In the genomic region with DNA sequence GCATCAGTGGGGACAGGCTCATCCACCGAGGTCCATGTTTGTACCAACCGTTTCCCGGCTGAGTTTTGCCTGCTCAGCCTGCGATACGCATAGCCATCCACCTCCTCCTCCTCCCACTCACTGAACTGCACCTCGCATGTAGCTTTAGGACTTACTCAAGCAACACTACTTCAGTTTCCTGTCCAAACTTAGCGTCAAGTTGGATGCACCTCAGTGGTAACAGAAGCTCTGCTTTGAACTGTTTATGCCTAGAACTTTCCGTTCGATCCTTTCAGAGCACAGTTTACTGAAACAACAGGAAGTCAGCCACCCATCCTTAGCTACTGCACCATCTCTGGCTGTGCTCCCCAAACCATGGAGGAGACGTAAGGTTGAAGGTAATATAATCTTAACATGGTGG, we compare ENCODE assay signal across 27 mouse cellular contexts. TPM values are rescaled to one million over a fixed set of nuclear protein-coding genes. Genes with fewer than 3 reads are reported as not detected.
DNase-seq lines count a peak whose midpoint lies in the region; ATAC-seq and TF ChIP-seq lines count a peak whose summit lies in the region.
"Had no signal": no experiment of that assay in that cellular context is flagged by ENCODE, and none has a peak within 500 bp of the region (broad histone marks: within the 10 kb centered on the region; RNA-seq: fewer than 3 reads in every experiment).

No protein-coding gene starts in this region.

- no peaks in the 10 kb centered on the region for H3K4me1 ChIP-seq in kidney, postnatal 0 days (replicated peaks; ENCODE audit: insufficient read depth, low read length)
- no peaks in the 10 kb centered on the region for H3K4me1 ChIP-seq in midbrain, embryonic 10.5 days
- H3K4me1 ChIP-seq: forebrain, embryonic 13.5 days; hindbrain, embryonic 15.5 days; midbrain, embryonic 12.5 days had no signal

- ATAC-seq in kidney, postnatal 0 days (replicated peaks; ENCODE audit: low FRiP score, low read depth) = no peak
- peak; percentile 66 for ATAC-seq in neutrophil, adult 5-6 weeks (ENCODE audit: extremely low read depth, insufficient number of reproducible peaks, low FRiP score, poor library complexity, severe bottlenecking)
- ATAC-seq: forebrain, embryonic 13.5 days; intestine, embryonic 16.5 days; liver, embryonic 12.5 days had no signal

- TF ChIP-seq CTCF in kidney, postnatal 0 days (IDR thresholded peaks at IDR 0.05; ENCODE audit: low read depth) = no peak

- peak; percentile 35 for DNase-seq in kidney, postnatal 0 days (ENCODE audit: low spot score)
- no peak for DNase-seq in kidney, adult 8-10 months
- peak; percentile 22 for DNase-seq in thymus, postnatal 14 days
- no peak for DNase-seq in thymus, postnatal 36 days
- DNase-seq in T-cell, adult 2 months (ENCODE audit: low spot score) = peak; percentile 51
- no peak for DNase-seq in adrenal gland, adult 2 months
- DNase-seq in midbrain, embryonic 10.5 days (ENCODE audit: low spot score) = no peak
- DNase-seq: adrenal gland, postnatal 36 days; cerebellum, adult 9-10 months; kidney, postnatal 36 days; lung, adult 2 months; right cerebral cortex, postnatal 4 days had no signal

- no peaks in the 10 kb centered on the region for H3K27me3 ChIP-seq in kidney, postnatal 0 days (ENCODE audit: insufficient read depth, low read length)
- no peaks in the 10 kb centered on the region for H3K27me3 ChIP-seq in midbrain, embryonic 10.5 days (ENCODE audit: low read depth, poor library complexity, severe bottlenecking)
- H3K27me3 ChIP-seq: forebrain, embryonic 13.5 days; hindbrain, embryonic 15.5 days; limb, embryonic 13.5 days; liver, embryonic 12.5 days; midbrain, embryonic 12.5 days had no signal

- H3K9me3 ChIP-seq in kidney, postnatal 0 days (replicated peaks; ENCODE audit: low read length) = no peaks in the 10 kb centered on the region
- no peaks in the 10 kb centered on the region for H3K9me3 ChIP-seq in midbrain, embryonic 10.5 days (replicated peaks)
- H3K9me3 ChIP-seq: forebrain, embryonic 13.5 days; heart, embryonic 10.5 days; hindbrain, embryonic 15.5 days; limb, embryonic 13.5 days; liver, embryonic 12.5 days; midbrain, embryonic 12.5 days had no signal

- H3K9ac ChIP-seq in kidney, postnatal 0 days (ENCODE audit: low read depth, low read length) = no peak overlapping the region
- H3K9ac ChIP-seq: forebrain, embryonic 13.5 days; hindbrain, embryonic 15.5 days; limb, embryonic 13.5 days; liver, embryonic 12.5 days; midbrain, embryonic 12.5 days had no signal

- no peak overlapping the region for H3K27ac ChIP-seq in kidney, postnatal 0 days
- H3K27ac ChIP-seq in midbrain, embryonic 10.5 days (replicated peaks) = no peak overlapping the region
- H3K27ac ChIP-seq: forebrain, embryonic 13.5 days; heart, embryonic 10.5 days; hindbrain, embryonic 15.5 days; limb, embryonic 13.5 days; liver, embryonic 12.5 days; macrophage; midbrain, embryonic 12.5 days had no signal

- H3K36me3 ChIP-seq in kidney, postnatal 0 days (ENCODE audit: insufficient read depth, low read length) = no peaks in the 10 kb centered on the region
- H3K36me3 ChIP-seq in midbrain, embryonic 10.5 days = no peaks in the 10 kb centered on the region
- H3K36me3 ChIP-seq: heart, embryonic 10.5 days; hindbrain, embryonic 15.5 days; limb, embryonic 13.5 days; liver, embryonic 12.5 days; midbrain, embryonic 12.5 days had no signal

- WGBS in kidney, postnatal 0 days = 38% methylated on average over 10 of the region's 10 CpGs
- 91% methylated on average over 10 of the region's 10 CpGs for WGBS in midbrain, embryonic 10.5 days

- H3K4me3 ChIP-seq in kidney, postnatal 0 days (replicated peaks; ENCODE audit: low read depth, low read length) = no peak overlapping the region
- H3K4me3 ChIP-seq in midbrain, embryonic 10.5 days = no peak overlapping the region
- H3K4me3 ChIP-seq: forebrain, embryonic 13.5 days; heart, embryonic 10.5 days; hindbrain, embryonic 15.5 days; limb, embryonic 13.5 days; liver, embryonic 12.5 days; midbrain, embryonic 12.5 days had no signal

- no peak overlapping the region for H3K4me2 ChIP-seq in kidney, postnatal 0 days (ENCODE audit: low read length)
- H3K4me2 ChIP-seq: forebrain, embryonic 13.5 days; hindbrain, embryonic 15.5 days; limb, embryonic 13.5 days; liver, embryonic 12.5 days; midbrain, embryonic 12.5 days had no signal

RNA-seq across cellular contexts. Expression of a gene that starts 26.5 kb away (rescaled TPM):
- 0.46 and 0.61 TPM in 2 replicates for polyA plus RNA-seq in kidney, postnatal 0 days (2015; fragmentation: Nextera tagmentation; extraction: Ambion mirVana)
- not detected in 2 replicates for total RNA-seq in neutrophil, adult 5-6 weeks (2017)
- not detected for total RNA-seq in adrenal gland, adult 2 months (2021)
- polyA plus RNA-seq in adrenal gland, adult 2 months (2012; rRNA removed) = not detected in 2 replicates
- polyA plus RNA-seq in midbrain, embryonic 10.5 days (2016; fragmentation: Nextera tagmentation; extraction: Ambion mirVana) = 0.17 and 0.20 TPM in 2 replicates
- total RNA-seq: adrenal gland, postnatal 36 days; gastrocnemius, adult 8-10 months; hematopoietic stem cell, adult 5-6 weeks; layer of hippocampus, adult 8-10 months; left cerebral cortex, postnatal 25 days had no signal
- polyA plus RNA-seq: gonadal fat pad, adult 2 months; lung, adult 2 months; macrophage; testis, adult 2 months had no signal

Comparison
In these comparisons a context has a peak if more than half of its experiments do, and no peak if none do; other contexts are left out.
1. DNase-seq: peak in kidney, postnatal 0 days (single experiment), thymus, postnatal 14 days (single experiment) and T-cell, adult 2 months (single experiment); none in kidney, adult 8-10 months (0 of 2), thymus, postnatal 36 days (0 of 2), adrenal gland, adult 2 months (single experiment) and midbrain, embryonic 10.5 days (single experiment).